Mouse (Mus musculus) c-Kit-negative CD71-positive TER-119-positive erythroid progenitor cells, embryonic 14.5 days (primary cell): Measurements from ENCODE around the gene Adig.

Experiments used
- DNase-seq: peaks from one replicate; pipeline ENCODE4 v3.0.0-alpha.2; 2013; ENCODE audit warnings: low read depth, low spot score

Gene Adig

DNA sequence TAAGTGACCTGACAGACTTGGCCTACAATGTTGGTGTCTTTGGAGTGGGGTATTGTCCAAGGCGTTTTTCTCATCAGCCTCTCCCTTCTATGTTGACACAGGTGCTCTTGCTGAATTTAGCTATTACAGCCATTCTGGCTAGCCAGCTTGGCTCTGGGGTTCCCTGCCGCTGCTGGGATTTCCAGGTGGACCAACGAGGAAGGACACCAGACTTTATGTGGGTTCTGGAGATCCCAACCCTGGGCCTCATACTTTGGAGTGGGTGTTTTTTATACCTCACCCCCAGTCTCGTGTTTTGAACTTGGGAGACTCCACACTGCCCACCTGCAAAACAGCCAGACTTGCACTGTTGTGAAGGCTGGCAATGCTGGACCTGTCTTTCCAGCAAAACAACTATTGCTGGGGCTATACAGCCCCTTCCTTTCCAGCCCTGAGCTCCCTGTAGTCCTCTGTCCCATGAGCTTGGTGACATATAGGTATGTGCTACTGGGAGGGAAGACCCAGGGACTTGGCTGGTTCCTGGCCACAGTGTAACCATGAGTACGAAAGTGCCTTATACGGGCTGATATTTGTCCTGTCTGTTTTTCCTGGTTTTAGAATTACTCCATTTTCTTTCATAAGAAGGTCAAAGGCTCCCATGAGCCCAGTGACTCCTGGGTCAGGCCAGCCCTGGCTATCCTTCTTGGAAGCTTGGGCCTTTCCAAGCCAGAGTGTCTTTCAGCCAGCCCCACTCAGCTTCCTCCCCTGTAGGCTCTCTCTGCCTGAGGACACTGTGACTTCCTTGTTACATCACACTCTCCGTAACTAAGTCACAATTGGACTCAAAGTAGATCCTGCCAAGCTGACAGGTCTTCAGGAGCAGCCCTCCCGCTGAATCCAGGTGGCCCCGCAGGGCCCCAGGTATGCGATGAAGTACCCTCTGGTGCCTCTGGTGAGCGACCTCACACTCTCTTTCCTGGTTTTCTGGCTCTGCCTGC lies at the start of gene Adig:
TSS of gene Adig (plus strand) at position 777 of the 977 bp plus-strand sequence.
- DNase-seq: no peak

DNA sequence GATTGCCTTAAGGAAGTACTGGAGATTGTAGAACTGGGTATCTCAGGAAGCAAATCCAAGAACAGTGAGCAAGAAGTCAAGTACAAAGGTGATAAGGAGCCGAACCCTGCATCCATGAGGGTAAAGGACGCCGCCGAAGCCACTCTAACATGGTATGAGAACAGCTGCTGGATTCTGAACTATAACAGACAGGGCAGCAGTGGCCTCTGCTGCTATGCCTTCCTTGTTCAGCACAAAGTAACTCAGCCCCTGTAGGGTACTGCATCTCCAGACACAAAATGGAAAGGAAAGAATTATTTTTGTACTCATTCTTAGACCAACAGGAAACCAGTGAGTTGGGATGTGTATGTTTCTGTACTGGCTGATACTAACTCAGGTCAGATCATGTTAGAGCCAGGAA lies 46.0 kb upstream of the Adig start:
- no peak for DNase-seq

DNA sequence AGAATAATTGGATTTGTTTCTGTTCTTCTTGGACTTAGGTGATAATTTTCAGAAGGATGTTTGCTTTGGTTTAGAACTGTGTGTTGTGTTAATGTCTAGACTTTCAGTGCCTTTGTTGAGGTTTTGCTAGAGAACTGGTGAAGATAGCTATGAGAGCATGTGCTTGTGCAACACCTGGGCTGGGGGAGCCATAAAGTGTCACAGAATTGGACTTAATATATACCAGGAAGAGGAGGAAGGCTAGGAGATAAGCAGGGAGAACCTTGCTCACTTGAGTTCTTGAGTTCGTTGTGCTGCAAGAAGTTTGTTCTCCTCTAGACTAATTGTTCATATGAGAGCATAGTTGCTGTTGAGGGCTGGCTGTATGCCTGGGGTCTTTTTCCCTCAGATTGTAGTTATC lies 44.8 kb upstream of the Adig start:
- no peak for DNase-seq

DNA sequence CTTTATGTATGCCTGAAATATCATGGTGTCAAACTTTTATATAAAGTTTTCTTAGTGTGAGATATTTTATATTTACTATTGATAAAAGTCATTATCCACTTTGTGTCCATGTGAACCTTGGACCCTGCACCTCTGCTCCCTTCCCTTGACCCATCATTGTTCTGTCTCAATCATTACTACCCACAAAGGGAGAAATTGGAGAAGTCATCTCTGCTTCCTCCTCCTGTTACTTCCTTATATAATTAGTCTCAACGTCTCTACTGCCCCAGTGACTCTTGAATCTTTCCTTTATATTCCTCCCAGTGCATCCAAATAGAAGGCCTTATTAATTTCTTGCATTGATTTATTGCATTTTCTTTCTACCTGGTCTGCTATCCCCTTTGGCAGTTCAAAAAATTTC lies 40.0 kb upstream of the Adig start:
- DNase-seq: no peak

DNA sequence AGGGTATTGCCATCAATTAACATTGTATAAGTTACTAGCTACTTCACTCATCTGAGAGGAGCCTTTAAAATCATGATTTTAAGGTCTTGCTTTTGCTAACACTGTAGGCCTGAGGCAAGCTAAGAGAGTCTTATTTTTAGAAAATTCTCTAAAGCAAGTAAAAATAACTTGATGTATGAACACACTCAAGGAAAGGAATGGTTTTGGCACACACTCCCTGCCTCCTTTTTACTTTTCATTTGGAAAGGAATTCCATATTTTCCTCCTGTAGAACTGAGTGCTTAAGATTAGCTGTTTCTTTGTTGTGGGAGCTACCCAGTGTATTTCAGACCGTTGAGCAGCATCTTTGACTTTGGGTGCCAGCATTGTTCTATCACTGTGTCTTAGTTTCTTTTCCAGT lies 28.3 kb upstream of the Adig start:
- no peak for DNase-seq

DNA sequence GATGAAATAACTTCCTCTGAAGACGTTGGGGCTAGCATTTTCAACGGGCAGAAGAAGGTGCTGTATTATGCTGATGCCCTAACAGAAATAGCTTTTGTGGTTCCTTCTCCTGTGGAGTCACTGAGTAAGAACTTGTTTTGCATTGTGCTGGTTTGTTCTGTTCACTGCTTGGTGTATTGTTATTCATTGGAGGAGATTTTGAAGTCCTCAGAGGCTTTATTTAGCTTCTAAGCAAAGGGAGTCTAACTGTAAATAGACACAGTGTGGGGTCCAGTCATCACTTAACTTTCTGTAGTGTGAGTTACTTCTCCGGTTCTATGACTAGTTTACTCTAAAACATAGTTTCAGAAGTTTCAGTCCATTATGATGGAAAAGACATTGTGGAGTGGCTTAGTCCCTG lies 24.8 kb upstream of the Adig start:
- no peak for DNase-seq

DNA sequence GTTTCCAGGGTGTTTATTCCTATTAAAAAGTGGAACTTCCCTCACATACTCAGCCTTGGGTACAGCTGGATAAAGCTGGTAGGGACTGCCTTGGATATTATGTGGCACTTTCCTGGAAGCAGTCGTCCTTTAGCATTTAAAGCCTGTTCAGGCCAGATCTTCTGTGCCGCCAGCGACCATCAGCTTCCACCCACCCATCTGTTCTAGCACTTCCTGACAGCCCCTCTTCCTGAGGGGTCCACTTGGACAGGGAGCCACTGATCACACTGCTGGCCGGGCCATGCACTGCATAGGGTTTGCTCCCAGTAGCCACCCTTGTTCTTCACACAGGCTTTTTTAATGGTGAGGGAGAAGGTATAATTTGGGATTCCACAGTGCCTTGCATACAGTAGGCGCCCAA lies 4.0 kb upstream of the Adig start:
- no peak for DNase-seq

DNA sequence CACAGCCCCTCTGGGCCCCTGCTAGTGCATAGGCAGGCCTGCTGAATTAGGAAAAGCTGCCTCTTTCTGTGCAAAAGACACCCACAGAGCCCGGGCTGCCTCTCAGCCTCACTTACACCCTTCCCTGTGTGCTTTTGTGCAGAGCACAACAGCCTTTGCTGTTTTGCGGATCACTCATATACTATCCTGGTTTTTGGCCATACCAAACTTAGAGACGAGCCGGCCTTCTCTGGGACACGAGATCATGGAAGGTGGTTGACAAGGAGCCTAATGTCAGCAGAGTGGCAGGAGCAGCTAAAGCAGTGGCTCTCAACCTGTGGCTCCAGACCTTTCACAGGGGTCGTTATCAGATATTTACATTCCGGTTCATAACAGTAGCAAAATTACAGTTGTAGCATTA lies 814 bp downstream of the Adig start:
- DNase-seq: no peak

DNA sequence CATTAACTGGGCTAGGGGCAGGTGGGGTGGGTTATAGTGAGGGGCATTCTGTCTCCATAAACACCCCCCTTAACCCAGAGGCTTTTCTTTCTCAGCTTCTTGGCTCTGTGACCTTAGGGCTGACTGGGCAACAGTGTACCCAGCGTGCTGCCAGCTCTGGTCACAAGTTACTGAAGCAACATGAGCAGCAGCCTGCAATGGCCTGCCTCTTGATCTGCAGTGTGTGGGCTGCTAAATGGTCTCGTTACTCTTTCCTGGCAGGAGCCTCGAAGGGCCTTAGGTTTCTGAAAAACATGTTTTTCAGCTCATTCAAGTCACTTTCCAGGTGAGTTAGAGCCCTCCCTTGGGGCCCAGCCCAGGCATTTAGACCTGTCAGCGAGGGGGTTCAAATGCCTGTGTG lies 1.3 kb downstream of the Adig start:
- DNase-seq: no peak

DNA sequence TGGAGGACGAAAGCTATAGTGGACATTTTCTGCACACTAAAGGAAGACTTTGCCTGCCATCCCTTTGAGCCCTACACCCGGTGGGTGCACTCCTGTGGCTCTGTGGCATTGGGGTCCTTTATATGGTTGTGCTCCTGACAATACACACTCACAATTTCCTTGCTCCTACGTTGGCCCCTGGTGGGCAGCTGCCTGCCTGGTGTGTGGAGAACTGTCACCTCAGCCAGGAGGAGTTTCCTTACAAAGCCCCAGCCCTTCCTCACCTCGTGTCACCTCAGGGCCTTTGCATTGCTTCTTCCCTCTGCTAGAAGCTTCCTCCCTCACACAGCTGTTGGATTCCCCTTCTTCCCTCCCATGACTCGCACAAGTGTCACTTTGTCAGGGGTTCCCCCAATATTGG lies 4.1 kb downstream of the Adig start:
- DNase-seq: no peak

DNA sequence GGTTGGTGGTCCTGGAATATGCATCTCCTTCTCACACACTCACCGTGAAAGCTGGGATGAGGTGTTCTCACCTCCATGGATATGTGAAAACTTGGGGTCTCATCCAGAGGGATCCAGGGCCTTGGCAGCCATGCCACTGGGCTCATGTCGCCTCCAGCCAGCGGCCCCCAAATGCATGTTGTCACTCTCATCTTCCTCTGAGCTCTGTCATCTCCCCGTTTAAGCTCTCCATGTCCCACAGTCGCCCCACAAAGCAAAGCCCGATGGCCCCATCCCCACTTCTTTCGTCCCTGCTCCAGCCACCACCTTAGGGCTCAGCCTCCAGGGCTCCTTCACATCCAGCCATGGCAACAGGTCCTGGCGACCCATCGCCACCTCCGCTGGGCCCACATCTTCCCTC lies 4.6 kb downstream of the Adig start:
- DNase-seq: no peak

DNA sequence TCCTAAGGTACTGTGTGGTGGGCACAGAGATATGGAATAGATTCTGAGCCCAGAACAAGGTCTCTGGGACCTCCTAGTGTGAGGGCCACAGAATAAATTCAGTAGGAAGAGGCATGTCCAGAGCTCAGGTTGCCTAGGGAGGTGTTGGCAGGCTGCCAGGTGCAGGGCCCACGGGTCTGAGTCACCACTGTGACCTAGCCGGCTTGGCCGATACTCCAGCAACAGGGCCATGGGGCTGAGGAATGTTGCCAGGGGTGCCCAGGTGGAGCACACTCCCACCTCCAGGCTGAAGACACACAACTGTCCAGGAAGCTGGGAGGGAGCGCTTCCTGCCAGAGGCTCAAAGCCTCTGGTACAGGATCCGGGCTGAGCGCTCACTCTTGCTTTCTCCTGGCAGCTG lies 8.3 kb downstream of the Adig start:
- DNase-seq: no peak

DNA sequence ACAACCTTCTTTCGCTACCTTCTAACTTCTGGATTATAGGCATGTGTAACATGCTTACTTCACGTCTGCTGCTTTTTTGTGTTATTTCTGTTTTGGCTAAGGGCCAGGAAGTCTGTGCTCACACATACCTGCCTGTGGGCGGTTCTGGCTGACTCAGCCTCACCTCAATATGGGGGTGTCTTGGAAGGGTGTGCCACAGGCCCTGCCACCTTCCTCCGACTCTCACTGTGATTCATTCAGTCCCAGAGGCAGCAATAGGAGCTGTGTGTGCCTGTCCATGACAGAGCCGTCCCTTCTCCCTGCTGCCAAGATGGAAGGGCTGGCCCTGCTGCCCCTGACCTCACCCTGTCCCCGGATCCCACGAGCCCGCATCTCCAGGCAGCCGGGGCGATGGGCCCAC lies 10.1 kb downstream of the Adig start, which contains the start of gene Arhgap40:
TSS of gene Arhgap40 (plus strand) at position 269 of the 400 bp plus-strand sequence.
- DNase-seq: no peak

DNA sequence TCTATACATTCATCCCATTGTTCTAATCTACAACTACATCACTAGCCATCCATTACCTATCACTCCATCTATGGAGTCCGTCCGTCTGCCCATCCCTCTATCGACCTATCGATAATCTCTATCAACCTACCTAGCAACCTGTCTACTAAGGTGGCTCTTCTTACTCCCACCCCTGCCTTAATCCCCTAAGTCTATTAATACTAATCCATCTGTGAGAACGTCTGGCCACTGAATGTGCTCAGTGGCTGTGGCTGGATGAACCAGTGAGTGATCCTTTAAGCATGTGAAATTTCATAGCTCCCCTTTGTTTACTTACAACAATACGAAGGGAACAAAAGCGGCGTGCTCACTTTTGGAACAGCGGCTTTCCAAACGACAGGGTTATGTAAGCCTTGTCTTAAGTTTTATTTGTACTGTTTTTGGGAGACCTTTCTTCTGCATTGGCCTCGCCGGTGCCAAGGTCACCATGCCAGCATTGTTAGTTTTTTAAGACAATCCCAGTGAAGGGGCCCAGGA lies 11.5 kb downstream of the Adig start:
- no peak for DNase-seq

DNA sequence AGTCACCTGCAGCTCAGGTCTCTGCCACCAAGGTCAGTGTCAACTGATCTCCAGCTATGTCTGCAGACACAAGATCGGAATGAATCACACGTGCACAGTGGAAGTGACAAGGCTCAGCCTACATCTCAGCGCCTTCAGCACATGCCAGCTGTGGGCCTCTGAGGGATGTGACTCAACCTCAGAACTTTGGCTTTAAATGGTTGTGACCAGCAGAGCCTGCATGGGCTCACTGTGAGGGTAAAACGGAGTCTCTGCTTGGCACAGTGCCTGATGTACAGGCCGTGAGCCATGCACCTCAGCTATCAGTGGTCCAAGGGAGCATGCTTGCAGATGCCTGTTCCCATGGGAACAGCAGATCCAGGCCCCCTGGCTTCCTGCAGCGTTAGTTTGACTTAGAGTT lies 16.2 kb downstream of the Adig start:
- no peak for DNase-seq

DNA sequence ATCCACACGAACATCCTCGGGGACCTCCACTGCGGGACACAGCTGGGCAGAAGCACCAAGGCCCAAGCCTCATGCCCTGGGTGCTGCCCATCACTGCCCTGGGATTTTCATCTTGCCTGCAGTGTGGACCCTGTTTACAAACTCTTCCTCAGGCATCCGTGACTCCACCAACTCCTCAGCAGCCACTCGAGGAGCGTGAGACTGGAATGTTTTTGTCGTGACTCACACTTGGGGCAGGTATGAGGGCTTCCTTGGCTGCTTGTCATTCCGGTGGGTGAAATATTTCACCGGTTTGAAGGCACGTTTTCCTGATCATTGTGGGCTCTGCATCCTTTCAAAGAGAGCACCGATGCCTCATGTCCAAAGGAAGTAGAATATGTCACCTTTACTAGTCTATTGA lies 16.7 kb downstream of the Adig start:
- DNase-seq: no peak

DNA sequence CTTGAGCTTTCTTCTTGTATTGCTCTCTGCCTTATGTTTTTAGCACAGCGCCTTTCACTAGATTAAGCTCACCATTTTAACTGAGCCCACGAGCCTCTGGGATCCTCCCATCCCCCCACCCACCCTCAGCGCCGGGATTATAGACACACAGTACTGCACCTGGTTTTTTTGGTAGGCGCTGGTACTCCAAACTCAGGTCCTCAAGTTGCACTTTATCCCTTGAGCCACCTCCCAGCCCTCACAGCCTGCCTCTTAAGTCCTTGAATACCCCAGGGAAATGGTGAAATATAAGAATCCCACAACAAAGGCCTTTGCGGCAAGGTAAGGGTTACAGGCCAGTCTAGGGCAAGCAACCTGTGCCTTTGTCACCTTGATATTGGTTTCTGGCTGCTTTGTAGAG lies 17.4 kb downstream of the Adig start:
- DNase-seq: no peak

DNA sequence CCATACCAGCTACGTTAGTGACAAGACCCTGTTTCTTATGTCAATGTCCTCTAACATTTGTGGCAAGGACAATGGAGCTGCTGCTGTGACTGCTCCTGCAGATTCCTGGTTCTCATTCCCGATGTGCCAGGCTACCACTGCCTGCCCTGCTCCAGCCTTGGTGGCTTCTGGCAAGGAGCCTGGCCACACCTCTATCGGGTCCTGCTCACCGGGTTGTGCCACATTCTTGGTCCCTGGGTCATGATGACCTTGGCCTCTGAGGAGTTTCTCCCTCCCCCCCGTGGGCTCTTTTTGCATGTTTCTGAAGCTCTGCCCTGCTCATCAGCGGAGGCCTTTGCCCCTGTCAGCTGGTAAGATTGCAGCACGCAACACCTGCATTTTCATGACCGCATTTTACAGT lies 20.6 kb downstream of the Adig start:
- DNase-seq: no peak

DNA sequence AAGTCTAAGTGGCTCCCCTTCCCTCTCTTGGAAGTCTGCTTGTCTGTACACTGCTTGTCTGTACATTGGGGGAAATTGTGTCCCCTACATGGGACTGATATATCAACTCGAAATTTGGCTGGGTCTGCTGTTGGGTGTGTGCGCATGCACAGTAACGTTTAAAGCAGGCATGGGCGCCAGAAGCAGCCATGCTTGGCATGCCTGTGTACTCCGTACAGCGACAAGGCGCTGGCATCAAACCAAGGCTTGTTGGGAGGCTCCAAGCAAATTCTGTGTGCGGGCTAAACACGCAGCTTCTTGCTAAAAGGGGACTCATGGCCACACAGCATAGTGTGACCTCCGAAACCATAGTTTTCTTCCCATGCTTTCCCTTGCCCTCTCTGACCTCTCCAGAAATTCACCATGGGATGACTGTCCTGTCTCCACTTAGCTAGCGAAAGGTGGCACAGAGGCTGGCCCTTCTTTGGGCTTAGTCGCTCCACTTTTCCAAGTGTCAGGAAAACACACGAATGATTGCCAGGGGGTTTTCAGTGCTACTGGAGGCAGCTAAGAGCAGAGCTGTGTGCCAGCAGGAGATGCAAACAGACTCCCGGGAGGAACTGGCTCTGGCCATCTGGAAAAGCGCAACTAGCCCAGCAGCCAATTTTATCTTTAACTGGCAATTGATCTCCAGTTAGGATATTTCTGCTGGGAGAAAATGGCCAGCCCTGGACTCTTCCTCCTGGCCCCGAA lies 21.9 kb downstream of the Adig start:
- DNase-seq: no peak

DNA sequence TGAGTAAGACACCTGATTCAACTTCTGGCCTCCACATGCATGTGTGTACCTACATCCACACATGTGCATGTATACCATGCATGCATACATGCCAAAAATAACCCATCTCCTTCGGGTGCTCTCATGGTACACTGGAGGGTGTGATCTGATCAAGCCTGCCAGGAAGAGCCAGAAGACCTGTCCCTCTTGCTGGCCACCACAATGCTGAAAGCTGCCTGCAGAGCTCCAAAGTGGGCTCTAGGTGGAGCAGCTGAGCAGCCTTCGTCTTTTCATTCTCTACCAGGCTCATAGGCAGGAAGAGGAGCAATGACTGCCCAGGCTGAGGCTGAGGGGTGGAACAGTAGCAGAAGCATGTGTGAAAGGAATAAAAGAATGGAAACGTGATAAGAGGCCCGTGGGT lies 31.7 kb downstream of the Adig start:
- no peak for DNase-seq

DNA sequence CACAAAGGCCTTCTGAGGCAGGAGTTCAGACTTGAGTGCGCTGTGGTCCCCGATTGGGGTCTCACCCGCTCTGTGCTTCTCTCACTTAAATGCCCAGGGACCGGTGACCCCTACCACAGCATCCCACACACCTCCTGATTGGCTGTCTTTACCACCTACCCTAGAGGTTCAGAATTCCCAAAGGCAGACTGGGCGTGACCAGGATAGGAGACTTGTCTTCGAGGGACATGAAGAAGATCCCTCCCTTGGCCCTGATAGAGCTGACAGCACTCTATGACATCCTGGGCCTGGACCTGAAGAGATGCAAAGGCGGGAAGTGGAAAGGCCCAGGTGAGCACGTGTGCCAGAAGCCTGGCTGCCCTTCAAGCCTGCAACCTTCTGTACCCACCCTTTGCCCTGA lies 32.1 kb downstream of the Adig start:
- DNase-seq: no peak

DNA sequence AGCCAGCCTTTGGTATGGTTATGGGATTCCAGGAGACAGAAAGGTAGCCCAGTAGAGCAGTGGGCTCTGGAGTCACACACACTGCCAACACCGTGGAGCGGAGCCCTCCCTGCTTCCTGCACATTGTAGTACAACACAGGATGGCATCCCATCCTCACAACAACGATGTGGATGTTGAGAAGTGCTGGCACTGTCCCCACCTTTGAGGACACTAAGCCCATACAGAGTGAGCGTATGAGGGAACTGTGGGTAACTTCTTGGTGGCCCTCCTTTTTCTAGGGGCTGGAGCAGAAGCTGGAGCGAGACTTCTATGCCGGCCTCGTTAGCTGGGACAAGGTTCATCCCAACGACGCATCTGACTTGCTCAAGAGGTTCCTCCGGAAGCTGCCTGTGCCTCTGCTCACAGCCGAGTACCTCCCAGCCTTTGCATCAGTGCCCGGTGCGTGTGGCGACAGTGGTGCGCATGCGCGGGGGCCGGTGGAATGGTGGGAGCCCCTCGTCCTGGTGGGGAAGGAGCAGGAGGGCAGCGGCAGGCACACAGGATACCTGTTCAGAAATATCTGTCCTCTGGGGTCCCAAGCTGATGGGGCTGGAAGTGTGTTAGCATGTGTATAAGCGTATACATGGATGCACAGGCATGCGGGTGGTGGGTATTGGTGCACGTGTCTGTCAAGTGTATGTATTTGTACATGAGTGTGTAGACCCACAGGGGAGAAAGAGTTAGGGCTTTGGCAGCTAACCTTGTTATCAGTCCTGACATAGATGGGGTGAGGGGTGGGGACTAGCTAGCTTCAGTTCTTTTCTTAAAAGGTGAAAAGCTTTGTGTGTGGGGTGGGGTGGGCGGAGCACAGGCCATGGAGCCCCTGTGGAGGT lies 37.3 kb downstream of the Adig start:
- no peak for DNase-seq
